Mouse (Mus musculus): ENCODE measurements around the gene Rgs6.

The Rgs6 gene

GRCm38 (mm10) chr12:83043980-83044620 is 456.0 kb downstream of the Rgs6 start:
- no peak for DNase-seq

DNA sequence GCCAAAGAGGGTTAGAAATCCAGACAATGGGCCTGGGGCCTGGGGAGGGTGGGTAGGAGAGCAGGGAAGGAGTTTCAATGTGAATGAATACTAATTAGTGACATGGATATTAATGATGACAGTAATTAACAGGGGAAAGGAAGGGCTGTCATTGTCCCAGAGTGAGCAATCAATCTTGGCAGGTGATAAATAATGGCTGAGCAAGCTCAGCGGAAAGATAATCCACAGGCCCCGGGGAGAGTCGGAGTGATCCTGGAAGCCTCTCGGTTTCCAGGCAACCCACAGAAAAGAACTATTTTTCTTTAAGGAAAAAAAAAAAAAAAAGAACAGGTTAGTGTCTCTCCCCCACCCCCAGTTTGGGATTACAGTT is 456.5 kb downstream of the Rgs6 start:
- DNase-seq: peak; percentile 91

DNA sequence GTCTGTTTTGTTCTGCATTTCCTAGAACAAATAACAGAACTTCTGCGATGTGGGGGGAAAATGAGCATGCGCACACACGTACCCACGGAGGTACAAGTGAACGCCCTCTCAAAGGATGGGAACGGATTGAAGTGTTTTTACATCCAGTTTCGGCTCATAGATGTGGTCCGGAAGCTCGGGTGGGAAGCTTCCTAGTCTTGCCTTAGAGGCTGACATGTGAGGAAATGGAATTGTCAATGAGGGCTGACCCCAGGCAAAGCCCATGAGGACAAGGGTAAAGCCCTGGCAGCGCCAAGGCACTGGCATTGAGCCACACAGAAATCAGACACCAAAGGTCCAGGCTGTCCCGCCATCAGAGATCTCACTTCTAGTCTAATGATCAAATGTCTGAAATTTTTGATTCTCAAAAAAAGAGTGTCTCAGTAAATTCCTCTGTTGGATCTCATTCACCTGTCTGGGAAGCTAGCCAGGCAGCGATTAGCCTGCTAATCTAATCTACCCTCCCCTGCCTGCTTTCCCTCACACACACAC is 457.0 kb downstream of the Rgs6 start:
- DNase-seq: no peak

GRCm38 (mm10) chr12:83046734-83047133 is 458.6 kb downstream of the Rgs6 start:
- no peak for DNase-seq

- DNase-seq: no peak
Measured at GRCm38 (mm10) chr12:83047710-83048109, 459.6 kb downstream of the Rgs6 start.

DNA sequence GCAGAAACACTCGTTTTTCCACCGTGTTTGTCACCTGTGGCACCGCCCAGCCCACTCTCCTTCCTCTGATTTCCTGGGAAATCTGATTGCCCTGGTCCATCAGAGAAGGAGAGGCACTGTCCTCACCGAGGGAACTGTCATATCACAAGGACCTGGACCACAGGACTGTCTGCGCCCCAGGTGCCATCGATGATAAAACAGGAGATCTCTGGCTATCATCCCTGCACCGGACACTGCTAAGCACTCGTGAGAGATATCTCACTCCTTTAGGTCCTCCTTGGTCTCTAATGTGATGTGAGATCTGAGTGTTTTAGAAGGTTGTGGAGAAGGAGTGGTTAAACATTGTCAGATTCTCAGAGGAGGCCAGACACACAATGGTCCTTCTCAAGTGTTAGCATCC is 462.4 kb downstream of the Rgs6 start:
- DNase-seq: no peak

DNA sequence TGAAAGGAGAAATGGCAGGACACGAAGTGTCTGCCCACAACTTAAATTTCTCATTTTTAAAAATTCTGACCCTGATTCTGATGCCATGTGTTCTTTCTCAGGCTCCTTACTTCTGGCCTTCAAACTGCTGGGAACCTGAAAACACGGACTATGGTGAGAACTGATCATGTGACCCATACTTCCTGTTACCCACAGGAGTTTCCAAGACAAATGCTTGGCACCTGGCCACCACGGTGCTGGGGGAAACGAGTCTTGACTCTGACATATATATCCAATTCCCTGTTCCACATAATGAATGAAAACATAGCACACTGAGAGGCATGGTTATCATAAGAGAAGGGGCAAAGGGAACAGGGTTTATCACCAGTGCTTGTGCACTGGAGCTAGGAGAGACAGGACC is 464.3 kb downstream of the Rgs6 start:
- DNase-seq: no peak

- DNase-seq: no peak
Measured at GRCm38 (mm10) chr12:83055690-83056089, 467.6 kb downstream of the Rgs6 start.

- no peak for DNase-seq
Measured at GRCm38 (mm10) chr12:83066426-83066825, 478.3 kb downstream of the Rgs6 start.

DNA sequence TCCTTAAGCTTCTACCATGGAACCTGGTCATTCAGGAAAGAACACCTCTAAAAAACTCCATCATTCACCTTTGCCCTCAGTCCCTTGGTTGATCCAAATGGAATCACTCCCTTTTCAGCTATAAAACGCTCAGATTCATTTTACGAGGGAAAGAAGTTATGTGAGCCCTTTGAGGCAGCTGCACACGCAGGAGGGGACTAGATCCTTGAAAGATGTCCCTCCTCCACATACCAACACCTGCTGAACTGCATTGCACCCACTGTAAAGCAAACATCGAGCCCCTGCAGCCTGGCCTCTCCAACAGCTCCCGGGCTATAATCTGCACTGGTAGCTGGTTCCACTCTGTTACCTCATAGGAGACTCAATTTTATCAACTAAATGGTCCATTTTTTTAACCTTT is 482.8 kb downstream of the Rgs6 start:
- no peak for DNase-seq

- DNase-seq: peak; percentile 65
Measured at GRCm38 (mm10) chr12:83072181-83072887, 484.2 kb downstream of the Rgs6 start.

DNA sequence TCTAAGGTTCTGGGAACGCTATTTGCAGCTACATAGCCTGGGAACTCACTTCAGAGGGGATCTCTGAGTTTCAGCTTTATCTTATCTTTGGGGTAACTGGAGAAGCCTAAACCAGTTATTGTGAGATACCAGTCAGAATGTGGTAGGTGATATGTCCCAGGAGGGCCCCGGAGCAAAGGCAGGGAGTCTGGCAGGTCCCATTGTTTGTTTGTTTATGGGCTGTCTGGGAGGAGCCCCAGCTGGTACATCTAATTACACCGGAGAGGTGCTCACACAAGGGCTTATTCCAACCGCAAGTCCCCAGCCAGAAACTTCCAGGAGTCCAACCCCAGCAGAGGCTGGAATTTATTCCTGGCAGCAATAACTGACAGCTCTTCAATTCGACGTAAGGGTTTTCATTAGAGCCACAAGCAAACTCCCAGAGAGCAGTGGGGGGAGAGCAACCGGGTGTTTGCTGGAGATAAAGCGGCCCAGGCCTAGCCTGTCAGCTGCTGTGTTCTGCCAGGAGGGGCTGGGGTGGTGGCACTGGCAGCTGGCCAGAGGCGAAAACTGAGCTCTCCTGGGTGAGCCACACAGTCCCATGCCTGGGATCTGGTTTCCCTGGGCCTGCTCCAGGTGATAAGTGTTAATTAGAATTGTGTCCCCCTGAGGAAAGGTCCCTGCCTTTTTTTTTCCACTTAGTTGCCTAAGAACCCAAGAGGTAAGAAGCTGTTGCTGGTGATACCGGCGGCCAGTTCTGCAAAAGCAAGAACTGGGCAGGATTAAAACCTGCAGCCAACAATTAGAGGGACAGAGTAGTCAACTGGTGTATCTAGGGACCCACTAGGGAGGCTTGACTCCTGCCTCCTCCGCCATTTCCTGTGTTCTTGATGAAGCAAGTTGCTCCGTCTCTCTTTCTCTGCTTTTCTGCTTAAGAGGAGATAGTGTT is 485.1 kb downstream of the Rgs6 start:
- DNase-seq: peak; percentile 67

DNA sequence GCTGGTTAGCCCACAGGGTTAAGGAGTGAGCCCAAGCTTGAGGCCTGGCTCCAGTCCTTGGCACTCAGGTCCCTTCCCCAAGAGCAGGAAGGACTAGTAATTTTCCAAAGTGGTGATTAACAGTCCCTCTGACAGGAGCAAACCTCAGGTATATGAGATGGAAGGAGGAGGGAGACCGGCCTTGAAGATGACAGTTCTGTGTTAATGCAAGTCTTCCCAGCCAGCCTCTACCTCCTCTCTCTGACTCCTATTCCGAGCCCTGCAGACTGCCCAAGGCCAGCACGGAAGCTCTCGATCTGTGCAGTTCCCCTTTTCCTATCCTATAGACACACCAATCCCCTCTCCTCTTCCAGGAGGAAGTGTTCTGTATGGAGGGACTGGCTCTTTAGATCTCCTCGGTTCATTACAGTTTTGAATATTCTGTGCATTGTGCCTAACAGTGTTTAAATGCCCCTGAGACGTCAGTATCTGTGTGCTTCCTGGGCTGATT is 485.8 kb downstream of the Rgs6 start:
- DNase-seq: no peak

GRCm38 (mm10) chr12:83076179-83076578 is 488.1 kb downstream of the Rgs6 start:
- no peak for DNase-seq

DNA sequence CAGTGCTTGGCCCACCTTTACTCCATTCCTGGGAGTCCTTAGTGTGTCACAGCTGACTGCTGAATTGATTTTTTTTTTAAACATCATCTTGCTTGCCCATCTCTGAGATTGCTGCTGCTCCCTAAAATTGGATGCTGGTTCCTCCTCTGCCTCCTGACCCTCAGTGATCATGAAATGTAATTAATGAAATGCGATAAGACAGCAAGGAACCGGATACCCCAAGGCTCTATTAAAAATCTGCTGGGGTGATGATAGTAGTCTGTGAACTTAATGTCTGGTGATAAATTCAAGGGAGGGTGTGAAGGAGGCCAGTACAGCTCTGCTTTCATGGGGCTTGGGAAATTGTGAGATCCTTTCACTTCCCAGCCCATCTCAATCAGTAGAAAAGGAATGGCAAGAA is 489.4 kb downstream of the Rgs6 start:
- DNase-seq: no peak

DNA sequence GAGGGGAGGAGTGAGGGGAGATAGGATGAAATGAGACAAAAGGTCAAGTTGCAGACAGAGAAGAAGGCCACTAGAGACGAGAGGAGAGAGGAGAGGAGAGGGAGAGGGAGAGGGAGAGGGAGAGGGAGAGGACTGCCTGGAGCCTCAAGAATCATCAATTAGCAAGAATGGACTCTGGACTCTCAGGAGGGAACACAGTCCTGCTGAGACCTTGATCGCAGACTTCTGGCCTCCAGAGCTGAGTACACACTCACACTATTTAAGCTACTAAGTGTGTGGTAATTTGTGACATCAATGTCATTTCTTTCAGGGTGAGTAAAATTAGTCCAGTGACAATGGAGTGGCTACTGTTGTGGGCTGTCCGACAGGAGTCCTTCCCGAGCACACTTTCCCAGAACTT is 495.3 kb downstream of the Rgs6 start:
- no peak for DNase-seq

GRCm38 (mm10) chr12:83084614-83085013 is 496.5 kb downstream of the Rgs6 start:
- DNase-seq: no peak

GRCm38 (mm10) chr12:83087010-83087409 is 498.9 kb downstream of the Rgs6 start:
- DNase-seq: no peak

DNA sequence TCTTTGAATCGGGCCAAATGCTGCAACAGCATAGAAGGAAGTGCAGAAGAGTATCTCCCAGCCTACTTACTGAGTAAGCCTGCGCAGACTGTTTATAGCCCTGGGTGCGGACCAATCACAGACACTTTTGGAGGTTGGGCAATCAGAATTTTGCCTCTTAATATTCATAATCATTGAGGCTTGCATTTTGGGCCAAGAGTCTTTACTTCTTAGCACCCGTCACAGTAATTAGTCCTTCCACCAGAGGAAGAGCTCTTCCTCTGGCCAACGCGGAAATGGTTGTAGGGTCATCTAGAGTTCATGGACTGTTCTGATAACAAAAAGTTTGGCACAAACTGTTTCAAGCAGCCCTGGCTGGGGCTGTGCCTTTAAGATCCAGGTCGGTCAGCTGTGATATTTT is 499.5 kb downstream of the Rgs6 start:
- DNase-seq: peak; percentile 50

- no peak for DNase-seq
Measured at GRCm38 (mm10) chr12:83092001-83092400, 503.9 kb downstream of the Rgs6 start.

GRCm38 (mm10) chr12:83097787-83098186 is 509.7 kb downstream of the Rgs6 start:
- DNase-seq: no peak

DNA sequence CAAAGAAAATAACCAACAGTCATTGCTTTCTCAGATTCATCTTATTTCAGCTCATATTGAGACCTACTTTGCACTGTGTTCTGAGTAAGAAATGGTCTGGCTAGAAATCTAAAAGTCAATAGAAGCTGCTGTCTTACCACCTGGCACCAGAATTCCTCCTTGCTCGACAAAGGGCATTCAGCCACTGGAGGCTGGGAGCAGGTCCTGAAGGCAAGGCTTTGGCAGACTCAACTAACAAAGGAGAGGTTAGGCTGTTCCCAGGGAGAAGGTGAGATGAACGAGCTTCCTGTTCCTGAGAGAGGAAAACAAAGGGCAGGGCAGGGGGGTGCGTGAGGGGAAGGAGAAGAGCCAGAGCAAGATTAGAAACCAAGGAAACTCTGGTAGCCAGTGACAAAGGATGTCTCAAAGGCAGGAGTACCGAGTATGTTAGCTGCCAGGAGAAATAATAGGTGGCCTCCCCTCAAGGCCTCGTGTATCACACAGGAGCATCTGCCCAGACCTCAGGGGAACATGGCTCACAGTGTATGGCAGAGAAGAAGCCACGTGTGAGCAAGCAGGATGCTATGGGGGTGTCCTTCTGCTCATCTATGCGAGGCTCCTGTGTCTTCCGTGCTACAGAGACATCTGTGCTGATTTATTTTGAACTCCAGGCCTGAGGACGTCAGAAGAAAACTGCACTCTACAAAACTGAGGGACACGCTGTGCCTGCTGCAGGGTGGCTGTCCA is 510.7 kb downstream of the Rgs6 start:
- no peak for DNase-seq

DNA sequence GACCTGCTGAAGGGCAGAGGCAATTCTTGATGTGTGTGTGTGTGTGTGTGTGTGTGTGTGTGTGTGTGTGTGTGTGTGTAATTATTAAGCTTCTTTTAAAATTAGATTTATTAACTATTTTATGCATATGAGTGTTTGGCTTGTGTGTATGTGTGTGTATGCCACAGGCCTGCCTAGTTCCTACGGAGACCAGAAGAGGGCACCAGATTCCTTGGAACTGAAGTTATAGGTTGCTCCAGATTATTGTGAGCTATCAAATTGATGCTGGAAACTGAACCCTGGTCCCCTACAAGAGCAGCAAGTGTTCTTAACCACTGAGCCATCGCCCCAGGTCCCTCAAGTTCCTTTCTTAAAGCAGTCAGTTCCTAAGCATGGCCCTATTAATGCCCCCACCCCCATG is 511.8 kb downstream of the Rgs6 start:
- DNase-seq: no peak
